Mouse (Mus musculus) lung, postnatal 0 days (tissue): ENCODE results near the gene Ptger4.

Experiments
- CTCF ChIP-seq: IDR thresholded peaks from 2 replicates; pipeline ENCODE4 v1.5.1; 2016; ENCODE audit warnings: antibody characterized with exemption, mild to moderate bottlenecking
- EP300 ChIP-seq: IDR thresholded peaks from 2 replicates; pipeline ENCODE4 v1.6.1; 2016; ENCODE audit warnings: antibody characterized with exemption, mild to moderate bottlenecking, control low read depth

DNA sequence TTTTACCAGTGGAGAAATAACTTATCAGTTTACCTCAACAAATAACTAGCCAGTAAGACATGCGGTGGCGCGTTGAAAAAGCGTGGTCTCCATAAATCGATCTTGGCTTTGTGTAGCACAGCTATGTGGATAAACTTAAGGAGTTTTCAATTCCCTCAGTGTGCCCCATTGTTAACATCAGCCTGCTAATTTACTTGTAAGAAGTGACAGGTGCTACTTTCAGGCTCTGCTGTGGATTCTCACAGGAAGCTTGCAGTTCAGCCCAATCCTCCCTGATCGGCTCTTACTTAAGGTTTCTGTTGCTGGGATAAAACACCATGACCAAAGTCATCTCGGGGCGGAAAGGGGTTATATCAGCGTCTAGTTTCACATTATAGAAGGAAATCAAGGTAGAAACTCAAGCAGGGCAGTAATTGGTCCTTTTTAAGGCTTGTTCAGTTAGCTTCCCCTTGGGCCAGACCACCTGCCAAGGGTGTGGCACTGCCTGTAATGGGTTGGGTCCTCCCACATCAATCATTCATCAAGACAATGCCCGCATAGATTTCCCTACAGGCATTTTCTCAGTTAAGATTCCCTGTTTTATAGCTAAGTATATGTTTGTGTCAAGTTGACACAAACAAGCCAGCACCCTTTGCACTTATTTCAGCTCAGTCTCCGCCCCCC lies 59.2 kb downstream of the Ptger4 start:
- no peak for TF ChIP-seq CTCF
- TF ChIP-seq EP300 = no peak
